Mouse (Mus musculus) gastrocnemius, adult 18-20 months (tissue): ENCODE measurements at regions not wholly inside any gene's neighbourhood (a gene's known extent, or its start where the extent isn't known, plus 50 kb on each side); places are given as distances from the start of the nearest gene placed in this dataset.

Source experiments
- DNase-seq: peaks from one replicate; pipeline ENCODE4 v3.0.0; 2021; ENCODE audit warnings: low spot score

GRCm38 (mm10) chr3:148186704-148187103 is 803.7 kb downstream of the Adgrl2 start:
- no peak for DNase-seq

- DNase-seq, result no peak
Observed at GRCm38 (mm10) chr3:148167556-148167955, 822.8 kb downstream of the Adgrl2 start.

GRCm38 (mm10) chr3:148159059-148159458 is 831.3 kb downstream of the Adgrl2 start:
- DNase-seq, result no peak

GRCm38 (mm10) chr3:148158533-148158932 is 831.8 kb downstream of the Adgrl2 start:
- DNase-seq, result no peak

DNA sequence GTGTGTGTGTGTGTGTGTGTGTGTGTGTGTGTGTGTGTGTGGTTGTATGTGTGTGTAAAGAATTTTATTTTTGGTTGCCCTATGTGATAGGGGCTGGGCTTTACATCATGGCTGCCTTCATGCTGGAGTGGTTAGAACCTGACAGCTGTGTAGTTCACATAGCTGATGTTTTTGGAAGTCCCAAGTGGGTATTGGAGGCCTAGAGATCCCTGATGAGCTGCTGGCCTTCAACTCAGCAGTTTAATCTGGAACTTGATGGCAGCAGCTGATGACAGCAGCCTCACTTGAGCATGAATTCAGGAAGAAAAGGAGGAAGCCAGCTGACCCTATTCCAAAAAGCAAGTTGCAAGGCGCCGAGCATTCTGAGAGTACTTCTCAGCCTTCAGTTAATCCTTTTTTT is 846.6 kb downstream of the Adgrl2 start:
- DNase-seq, result no peak

GRCm38 (mm10) chr3:148136791-148137251 is 853.5 kb downstream of the Adgrl2 start:
- DNase-seq, result no peak

DNA sequence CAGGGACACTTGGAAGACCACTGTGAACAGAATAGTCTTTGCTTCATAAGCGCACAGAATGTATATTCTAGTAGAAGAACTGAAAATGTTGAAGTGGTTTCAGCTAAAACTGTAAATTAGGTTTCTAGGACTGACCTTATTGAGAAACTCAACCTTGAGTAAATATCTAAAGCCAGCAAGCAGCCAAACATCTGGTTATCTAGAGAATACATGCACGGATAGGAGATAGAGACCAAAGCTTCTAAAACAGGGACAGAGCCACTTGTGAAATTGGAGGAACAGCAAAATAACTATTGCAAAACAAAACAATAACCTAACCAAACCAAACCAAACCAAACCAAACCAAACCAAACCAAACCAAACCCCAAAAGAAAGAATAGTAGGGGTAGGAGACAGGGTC is 855.7 kb downstream of the Adgrl2 start:
- DNase-seq, result no peak

DNA sequence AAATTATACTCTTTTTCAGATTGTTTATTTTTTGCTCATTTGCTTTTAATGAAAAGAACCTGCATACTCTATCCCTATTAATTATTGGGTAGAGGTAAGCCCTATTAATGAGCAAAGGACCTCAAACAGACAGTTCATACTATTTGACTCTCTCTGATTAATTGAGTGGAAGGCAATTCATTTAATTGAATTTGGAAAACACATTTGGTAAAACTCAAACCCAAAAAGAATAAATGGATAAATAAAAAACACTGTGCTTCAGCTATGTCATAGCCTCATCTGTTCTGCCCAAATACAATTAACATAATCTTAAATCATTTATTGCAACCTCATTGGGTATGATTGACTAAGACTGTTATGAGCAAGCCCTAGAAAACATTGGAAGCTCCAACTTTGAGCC is 874.8 kb downstream of the Adgrl2 start:
- DNase-seq, result no peak

GRCm38 (mm10) chr3:148112204-148112603 is 878.2 kb downstream of the Adgrl2 start:
- no peak for DNase-seq

DNA sequence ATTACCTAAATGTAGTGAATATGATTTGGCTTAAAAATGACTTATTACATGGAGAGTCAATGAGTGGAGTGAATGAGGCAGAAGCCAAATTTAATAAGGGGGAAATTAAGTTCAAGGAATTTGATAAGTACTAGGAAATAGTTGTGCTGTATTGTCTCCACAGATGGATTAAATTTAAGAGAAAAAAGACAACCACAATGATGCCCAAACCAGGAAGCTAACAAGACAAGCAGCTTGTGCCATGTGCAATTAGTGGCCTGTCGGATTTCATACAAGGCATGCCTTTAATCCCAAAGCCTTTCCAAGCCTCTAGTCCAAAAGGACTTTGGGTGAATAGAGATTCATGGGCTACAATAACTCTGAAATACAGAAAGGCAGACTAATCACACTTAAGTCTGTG is 883.3 kb downstream of the Adgrl2 start:
- no peak for DNase-seq

DNA sequence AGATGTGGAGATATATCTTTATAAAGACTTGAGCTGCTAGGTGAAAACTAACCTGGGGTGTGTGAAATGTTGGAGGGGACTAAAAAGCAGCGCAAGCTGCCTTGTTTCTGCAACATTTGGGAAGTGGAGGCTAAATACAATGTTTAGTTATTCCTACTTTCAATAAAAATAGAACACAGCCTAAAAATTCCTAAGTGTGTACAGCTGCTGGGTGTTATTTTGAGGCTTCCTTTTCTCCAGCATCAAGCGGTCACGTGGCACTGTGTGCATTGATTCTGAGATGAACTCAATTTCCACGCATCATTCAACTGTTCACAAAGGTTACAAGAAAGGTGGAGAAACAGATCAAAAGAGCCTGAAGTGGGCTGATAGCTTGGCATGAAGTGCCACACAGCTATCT is 896.4 kb downstream of the Adgrl2 start:
- no peak for DNase-seq

DNA sequence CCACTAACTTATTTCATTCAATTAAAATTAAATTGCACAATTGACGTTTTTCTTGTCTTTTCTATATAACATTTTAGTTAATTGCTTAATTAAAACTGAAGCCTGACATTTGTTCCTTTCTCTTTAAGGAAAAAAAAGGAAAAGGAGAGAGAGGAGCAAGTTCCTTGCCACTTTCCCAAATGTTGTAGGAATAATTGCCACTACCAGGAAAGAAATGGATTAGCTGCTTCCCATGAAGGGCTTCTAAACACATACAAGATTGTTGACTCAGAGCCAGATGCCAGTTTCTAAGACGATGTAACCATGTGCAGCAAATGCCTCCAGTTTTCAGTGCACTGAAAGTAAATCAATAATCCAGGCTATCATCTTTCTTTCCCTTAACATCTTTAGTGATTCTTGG is 914.5 kb downstream of the Adgrl2 start:
- no peak for DNase-seq

GRCm38 (mm10) chr3:148066701-148067100 is 923.7 kb downstream of the Adgrl2 start:
- no peak for DNase-seq

DNA sequence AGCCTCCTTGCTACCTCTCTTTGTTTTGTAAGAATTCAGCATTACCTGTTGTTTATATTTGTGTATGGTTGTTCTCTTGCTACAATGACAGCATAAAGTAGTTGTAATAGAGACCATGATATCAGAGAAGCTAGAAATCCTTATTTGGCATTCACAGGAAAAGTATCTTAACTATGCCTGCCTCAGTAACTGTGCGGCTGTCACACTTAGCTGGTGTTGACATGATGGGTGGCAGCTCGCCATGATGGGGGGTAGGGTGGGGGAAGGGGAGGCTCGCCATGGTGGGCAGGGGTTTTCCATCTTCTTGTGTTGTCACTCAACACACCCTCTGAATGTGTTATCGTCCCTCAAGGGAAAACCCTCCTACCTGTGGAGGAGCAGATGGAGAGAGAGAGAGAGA is 934.3 kb downstream of the Adgrl2 start:
- no peak for DNase-seq

DNA sequence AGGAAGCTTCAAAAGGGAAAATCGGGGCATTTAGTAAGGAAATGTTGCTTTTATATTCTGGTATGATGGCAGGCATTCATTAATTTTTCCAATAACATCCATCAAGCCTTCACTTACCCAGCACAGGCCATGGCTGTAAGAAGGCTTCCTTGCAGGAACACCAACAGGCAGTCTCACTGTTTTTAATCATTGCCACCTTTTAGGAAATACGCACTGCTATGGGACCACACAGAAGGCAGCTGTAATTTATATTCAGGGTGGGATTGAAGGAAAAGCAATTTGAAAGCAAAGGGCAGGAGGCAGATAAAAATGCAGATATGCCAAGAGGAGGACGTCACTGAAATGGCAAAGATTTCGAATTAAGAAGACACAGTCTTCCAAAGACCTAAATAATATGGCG is 937.8 kb downstream of the Adgrl2 start:
- DNase-seq, result no peak

- DNase-seq, result no peak
Observed at GRCm38 (mm10) chr3:148048247-148048646, 942.1 kb downstream of the Adgrl2 start.

DNA sequence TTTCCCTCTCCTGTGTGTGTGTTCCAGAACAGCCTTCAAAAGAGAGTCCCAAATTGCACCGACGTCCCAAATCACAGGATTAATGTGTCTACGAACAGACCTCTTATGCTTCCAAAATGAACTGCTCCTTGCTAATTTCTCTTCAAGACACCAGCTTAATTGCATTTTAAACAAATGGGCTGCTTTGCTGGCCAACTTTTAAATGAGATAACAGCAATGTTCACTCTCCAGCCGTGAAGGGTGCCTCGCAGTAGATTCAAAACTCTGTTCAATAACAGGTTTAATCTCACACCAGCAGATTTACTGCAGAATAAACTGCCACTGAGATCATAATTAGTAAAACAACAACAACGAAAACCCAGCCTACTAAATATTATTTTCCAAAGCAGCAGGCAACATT is 957.8 kb downstream of the Adgrl2 start:
- DNase-seq, result no peak

DNA sequence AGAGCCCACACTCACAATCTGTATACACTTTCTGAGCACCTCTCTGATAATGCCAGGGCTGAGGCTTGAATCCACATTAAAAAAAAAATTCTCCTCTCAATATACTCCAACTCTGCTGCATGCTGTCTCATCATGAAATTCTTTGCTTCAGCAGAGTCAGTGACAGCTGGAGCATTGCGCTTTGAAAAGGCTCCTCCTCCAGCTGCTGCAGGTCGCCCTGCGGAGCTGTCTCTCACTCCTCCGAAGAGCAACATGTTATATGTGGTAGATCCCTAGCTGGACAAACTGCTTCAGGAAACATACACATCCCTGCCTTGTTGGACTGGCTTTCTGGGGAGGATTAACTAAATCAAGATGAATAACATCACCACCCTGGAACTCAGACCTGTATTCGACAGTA is 984.5 kb downstream of the Adgrl2 start:
- no peak for DNase-seq

DNA sequence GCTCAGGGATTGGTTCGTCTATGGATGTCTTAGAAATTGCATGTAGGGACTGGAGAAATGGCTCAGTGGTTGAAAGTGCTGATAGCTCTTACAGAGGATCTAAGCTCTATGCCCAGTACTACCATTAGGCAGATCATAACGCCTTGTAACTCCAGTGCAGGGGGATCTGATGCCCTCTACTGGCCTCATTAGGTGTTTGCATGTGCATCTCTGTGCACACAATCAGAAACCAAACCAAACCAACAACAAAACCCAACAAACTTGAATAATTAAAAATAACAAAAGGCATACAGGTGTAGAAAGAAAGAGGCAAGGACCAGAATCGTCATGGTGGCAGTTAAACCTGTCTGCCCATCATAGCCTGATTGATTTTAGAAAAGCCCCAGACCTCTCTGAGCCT is 986.3 kb downstream of the Adgrl2 start:
- no peak for DNase-seq

DNA sequence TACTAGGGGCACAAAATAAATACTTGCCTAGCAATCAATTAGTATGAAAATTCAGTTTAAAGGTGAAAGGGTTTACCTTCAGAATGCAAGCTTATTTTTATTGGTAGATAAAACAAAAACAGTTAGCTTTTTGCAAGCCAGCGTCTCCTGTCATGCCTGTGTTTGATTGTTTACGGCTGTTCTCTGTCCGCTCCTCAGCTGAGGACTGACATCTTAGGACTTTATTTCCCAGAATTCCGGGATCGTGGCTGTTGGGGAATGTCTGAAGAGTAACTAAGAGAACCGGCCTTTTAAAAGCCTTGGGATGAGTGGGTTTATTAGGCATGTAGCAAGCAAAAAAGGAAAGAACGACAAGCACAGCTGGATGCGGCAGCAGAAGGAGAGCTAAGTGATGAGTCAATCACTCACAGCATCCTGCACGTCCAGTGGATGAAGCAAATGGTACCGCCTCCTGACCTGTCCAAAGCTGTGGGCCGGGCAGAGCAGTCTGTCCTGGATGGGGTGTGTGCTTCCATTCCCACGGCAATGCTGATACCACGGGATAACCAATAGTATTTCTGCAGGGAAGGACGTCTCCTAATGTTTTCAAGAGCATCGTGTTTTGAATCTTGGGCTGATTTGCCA is 990.9 kb downstream of the Adgrl2 start:
- DNase-seq, result no peak

- DNase-seq, result no peak
Observed at GRCm38 (mm10) chr3:147991738-147992137, 998.6 kb downstream of the Adgrl2 start.

- DNase-seq, result no peak
Observed at GRCm38 (mm10) chr3:147990831-147991230, 999.5 kb downstream of the Adgrl2 start.

DNA sequence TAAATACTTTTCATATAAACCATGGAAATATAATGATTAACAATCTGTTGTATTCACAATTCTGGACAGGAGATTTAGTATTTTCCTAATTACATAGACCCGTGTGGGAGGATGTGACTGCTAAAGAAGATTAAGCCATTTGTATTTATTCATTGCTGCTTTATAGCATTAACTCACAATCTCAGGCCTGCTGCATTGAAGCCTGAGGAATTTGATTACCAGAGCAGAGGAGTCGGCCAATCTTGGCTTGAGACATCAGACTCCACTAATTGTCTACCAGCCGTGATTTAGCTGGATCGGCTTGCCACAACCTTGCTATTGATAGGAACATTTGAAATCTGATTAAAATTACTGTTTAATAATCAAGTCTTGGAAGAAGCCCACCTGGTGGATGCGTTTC is 1007.5 kb downstream of the Adgrl2 start:
- no peak for DNase-seq

GRCm38 (mm10) chr3:147981621-147982020 is 1008.7 kb downstream of the Adgrl2 start:
- DNase-seq, result no peak
